In the genomic region with DNA sequence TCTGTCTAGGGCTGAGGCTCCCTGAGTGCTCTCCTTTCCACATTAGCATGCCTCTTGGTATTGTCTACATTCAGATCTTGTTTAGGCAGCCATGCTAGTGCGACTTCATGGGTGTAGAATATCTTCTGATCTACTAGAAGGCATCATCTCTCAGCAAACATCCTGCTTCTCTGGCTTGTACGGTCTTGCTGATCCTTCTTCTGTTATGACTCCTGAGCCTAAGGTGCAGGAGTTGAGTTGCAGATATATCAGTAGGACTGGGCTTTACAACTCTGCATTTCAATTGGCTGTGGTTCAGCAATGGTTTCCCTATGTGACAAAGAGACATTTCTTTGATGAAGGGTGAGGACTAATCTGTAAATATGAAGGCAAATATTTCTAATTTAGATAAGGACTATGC, we compare ENCODE assay signal across 23 mouse cellular contexts.
"Had no signal": no experiment of that assay in that cellular context is flagged by ENCODE, and none has a peak within 500 bp of the region (broad histone marks: within the 10 kb centered on the region; RNA-seq: fewer than 3 reads in every experiment).

No protein-coding gene starts in this region.

- H3K27me3 ChIP-seq: heart, embryonic 15.5 days; hindbrain, embryonic 13.5 days; hindbrain, embryonic 15.5 days; limb, embryonic 12.5 days had no signal

- DNase-seq: gastrocnemius, postnatal 14 days; gastrocnemius, postnatal 36 days; heart, adult 18-20 months; heart, postnatal 14 days; heart, postnatal 36 days; kidney, adult 18-20 months; kidney, adult 8-10 months; kidney, postnatal 10 days; kidney, postnatal 4 days; liver; liver, embryonic 13.5 days had no signal

- H3K9me3 ChIP-seq: heart, embryonic 10.5 days; heart, embryonic 13.5 days; heart, embryonic 15.5 days; hindbrain, embryonic 13.5 days; hindbrain, embryonic 15.5 days; limb, embryonic 10.5 days; limb, embryonic 12.5 days; liver, embryonic 13.5 days had no signal

- H3K4me2 ChIP-seq: heart, embryonic 13.5 days; heart, embryonic 15.5 days; hindbrain, embryonic 13.5 days; hindbrain, embryonic 15.5 days; limb, embryonic 12.5 days; liver, embryonic 11.5 days; liver, embryonic 13.5 days had no signal

- H3K9ac ChIP-seq: heart, embryonic 13.5 days; heart, embryonic 15.5 days; hindbrain, embryonic 13.5 days; hindbrain, embryonic 15.5 days; limb, embryonic 12.5 days; liver, embryonic 13.5 days had no signal

- ATAC-seq: hindbrain, postnatal 0 days; intestine, postnatal 0 days had no signal

- H3K4me3 ChIP-seq: heart, embryonic 10.5 days; heart, embryonic 13.5 days; heart, embryonic 15.5 days; hindbrain, embryonic 13.5 days; hindbrain, embryonic 15.5 days; layer of hippocampus, adult 2 months; left cerebral cortex, adult 2 months; limb, embryonic 10.5 days; limb, embryonic 12.5 days; liver, embryonic 13.5 days had no signal

- H3K36me3 ChIP-seq: heart, embryonic 10.5 days; heart, embryonic 13.5 days; heart, embryonic 15.5 days; hindbrain, embryonic 13.5 days; hindbrain, embryonic 15.5 days; limb, embryonic 10.5 days; limb, embryonic 12.5 days; liver, embryonic 13.5 days had no signal

- H3K4me1 ChIP-seq: heart, embryonic 10.5 days; heart, embryonic 13.5 days; heart, embryonic 15.5 days; limb, embryonic 10.5 days; limb, embryonic 12.5 days; liver, embryonic 13.5 days had no signal

- H3K27ac ChIP-seq: heart, embryonic 10.5 days; heart, embryonic 13.5 days; heart, embryonic 15.5 days; hindbrain, embryonic 13.5 days; hindbrain, embryonic 15.5 days; hindbrain, postnatal 0 days; layer of hippocampus, adult 2 months; left cerebral cortex, adult 2 months; limb, embryonic 10.5 days; limb, embryonic 12.5 days; liver, embryonic 13.5 days had no signal
